Mouse (Mus musculus) embryonic fibroblast, embryonic 13.5 days (primary cell): Measurements from ENCODE around the gene Ccnyl1.

Experiments
- CTCF ChIP-seq: IDR thresholded peaks from 2 replicates; pipeline ENCODE4 v1.5.1; 2011; ENCODE audit warnings: mild to moderate bottlenecking, control low read depth, low read length, moderate library complexity, borderline replicate concordance; ENCODE audit not compliant: insufficient read depth
- POLR2A ChIP-seq: IDR thresholded peaks from 2 replicates; pipeline ENCODE4 v1.6.1; 2011; ENCODE audit warnings: low read depth, mild to moderate bottlenecking, control low read depth, low read length, moderate library complexity

DNA sequence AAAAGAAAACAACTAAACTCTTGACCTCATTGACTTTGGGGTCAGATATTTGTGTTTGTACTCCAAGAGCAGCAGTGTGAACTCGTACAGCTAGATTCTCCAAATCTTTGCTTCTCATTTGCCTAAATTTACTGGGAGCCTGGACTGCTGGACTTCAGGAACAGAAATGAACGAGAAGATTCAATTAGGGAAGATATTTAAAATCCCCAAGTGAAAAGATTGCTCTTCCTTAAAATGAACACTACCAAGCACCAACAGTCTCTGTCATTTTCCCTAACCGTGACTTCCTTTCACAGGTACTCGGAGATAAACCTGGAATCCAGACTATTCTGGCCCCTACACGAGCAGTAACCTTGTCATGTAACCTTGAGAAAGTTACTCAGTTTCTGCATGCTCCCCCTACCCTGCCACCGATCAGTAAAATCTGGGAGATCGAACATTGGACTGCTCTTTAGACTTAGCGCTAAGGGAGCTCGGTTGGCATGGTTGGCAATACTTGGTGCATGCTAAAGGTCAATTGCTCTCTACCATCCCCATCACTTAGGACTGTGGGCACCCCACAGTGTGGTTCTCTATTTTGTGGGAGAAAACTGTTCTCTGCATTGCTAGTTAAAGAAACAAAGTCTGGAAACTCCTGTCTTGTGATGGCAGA, 568 bp upstream of the Ccnyl1 start:
- TF ChIP-seq CTCF, result no peak
- TF ChIP-seq POLR2A, result no peak
